Mouse (Mus musculus) MEL (cell line): ENCODE data around the gene Olfr1383.

Source experiments
- CHD2 ChIP-seq: IDR thresholded peaks from 2 replicates; pipeline ENCODE4 v1.6.1; 2011; ENCODE audit warnings: low read length, improper control_type of control experiment
- CTCF ChIP-seq, 3 experiments: IDR thresholded peaks in 2 of 3; conservative IDR thresholded peaks in 1 of 3; 2 replicates each; pipeline ENCODE4 v1.5.1; 2011 to 2012; ENCODE audit warnings: low read length in 3 of 3, low read depth in 2 of 3, mild to moderate bottlenecking in 2 of 3, improper control_type of control experiment in 1 of 3, inconsistent platforms in 1 of 3, mixed read lengths in 1 of 3, moderate library complexity in 1 of 3; ENCODE audit not compliant: control insufficient read depth in 1 of 3, insufficient read depth in 1 of 3, poor library complexity in 1 of 3, severe bottlenecking in 1 of 3
- ELF1 ChIP-seq: IDR thresholded peaks from 2 replicates; pipeline ENCODE4 v1.6.1; 2014; ENCODE audit warnings: low read depth, mild to moderate bottlenecking, inconsistent platforms, low read length, improper control_type of control experiment, moderate library complexity
- EP300 ChIP-seq, 2 experiments: IDR thresholded peaks; 2 replicates each; pipeline ENCODE4 v1.6.1; 2011; ENCODE audit warnings: improper control_type of control experiment in 2 of 2, low read length in 2 of 2, low read depth in 1 of 2, mild to moderate bottlenecking in 1 of 2
- MEF2A ChIP-seq: IDR thresholded peaks from 2 replicates; pipeline ENCODE4 v1.6.1; 2014; ENCODE audit warnings: low read depth, mild to moderate bottlenecking, inconsistent platforms, low read length, improper control_type of control experiment; ENCODE audit not compliant: poor library complexity, insufficient replicate concordance, severe bottlenecking; ENCODE audit errors: extremely low read depth
- MYC ChIP-seq: IDR thresholded peaks from 2 replicates; pipeline ENCODE4 v1.6.1; 2011; ENCODE audit warnings: low read depth, mild to moderate bottlenecking, low read length, improper control_type of control experiment, moderate library complexity
- POLR2A ChIP-seq, 2 experiments: IDR thresholded peaks; 2 replicates each; pipeline ENCODE4 v1.6.1; 2011 to 2012; ENCODE audit warnings: low read length in 2 of 2, mild to moderate bottlenecking in 2 of 2, control low read depth in 1 of 2, improper control_type of control experiment in 1 of 2, low read depth in 1 of 2, moderate library complexity in 1 of 2; ENCODE audit not compliant: control insufficient read depth in 1 of 2, insufficient read depth in 1 of 2, poor library complexity in 1 of 2
- POLR2AphosphoS2 ChIP-seq: IDR thresholded peaks from 2 replicates; pipeline ENCODE4 v1.6.1; 2011; ENCODE audit warnings: low read length, improper control_type of control experiment
- SMC3 ChIP-seq: IDR thresholded peaks from 2 replicates; pipeline ENCODE4 v1.6.1; 2011; ENCODE audit warnings: low read depth, low read length, improper control_type of control experiment
- TCF12 ChIP-seq: IDR thresholded peaks from 2 replicates; pipeline ENCODE4 v1.6.1; 2014; ENCODE audit warnings: low read depth, mild to moderate bottlenecking, inconsistent platforms, low read length, improper control_type of control experiment, moderate library complexity
- ZC3H11A ChIP-seq: IDR thresholded peaks from 2 replicates; pipeline ENCODE4 v1.6.1; 2012; ENCODE audit warnings: low read depth, mild to moderate bottlenecking, inconsistent platforms, low read length, improper control_type of control experiment
- ZNF384 ChIP-seq: IDR thresholded peaks from 2 replicates; pipeline ENCODE4 v1.6.1; 2012; ENCODE audit warnings: low read depth, mild to moderate bottlenecking, inconsistent platforms, low read length, improper control_type of control experiment

- no peak for TF ChIP-seq EP300 (IDR thresholded peaks at IDR 0.05; ENCODE audit: low read depth in 1 of 2, low read length in 2 of 2)
- no peak for TF ChIP-seq MYC
- TF ChIP-seq CTCF (IDR thresholded peaks at IDR 0.05 in 2 of 3, conservative IDR thresholded peaks at IDR 0.05 in 1 of 3; ENCODE audit: control insufficient read depth in 1 of 3, insufficient read depth in 1 of 3, low read depth in 2 of 3, low read length in 3 of 3, poor library complexity in 1 of 3, severe bottlenecking in 1 of 3), result no peak
- TF ChIP-seq ZC3H11A, result no peak
- no peak for TF ChIP-seq SMC3
- no peak for TF ChIP-seq POLR2AphosphoS2
- no peak for TF ChIP-seq CHD2
- no peak for TF ChIP-seq ELF1
- no peak for TF ChIP-seq ZNF384
- no peak for TF ChIP-seq MEF2A
- no peak for TF ChIP-seq POLR2A (IDR thresholded peaks at IDR 0.05; ENCODE audit: control insufficient read depth in 1 of 2, insufficient read depth in 1 of 2, low read depth in 1 of 2, low read length in 2 of 2, poor library complexity in 1 of 2)
- no peak for TF ChIP-seq TCF12
These were observed 33.5 kb upstream of the Olfr1383 start for GRCm38 (mm10) chr11:49485973-49486372.
